Mouse (Mus musculus): ENCODE measurements at regions not wholly inside any gene's neighbourhood (a gene's known extent, or its start where the extent isn't known, plus 50 kb on each side); places are given as distances from the start of the nearest gene placed in this dataset.

GRCm38 (mm10) chr4:127843421-127843820 is 127.3 kb downstream of the CK137956 start:
- no peak for ATAC-seq
- Histone ChIP-seq H3K36me3 (ENCODE audit: control insufficient read depth, insufficient read depth) (no peaks in the 10 kb centered on the region), H3K27ac (ENCODE audit: low read length) (no peak overlapping the region), H3K9me3 (ENCODE audit: control insufficient read depth, low read length) (no peaks in the 10 kb centered on the region), H3K4me2 (ENCODE audit: low read length) (no peak overlapping the region), H3K4me3 (replicated peaks; ENCODE audit: low read length) (no peak overlapping the region), H3K9ac (replicated peaks; ENCODE audit: low read depth, low read length) (no peak overlapping the region), H3K4me1 (replicated peaks; ENCODE audit: control insufficient read depth, insufficient read depth, low read length) (no peaks in the 10 kb centered on the region), H3K27me3 (replicated peaks; ENCODE audit: control insufficient read depth, insufficient read depth, low read length) (no peaks in the 10 kb centered on the region)
- WGBS: 65% methylated on average over 7 of the region's 7 CpGs

GRCm38 (mm10) chr4:127833668-127834067 is 137.1 kb downstream of the CK137956 start:
- Histone ChIP-seq H3K4me1 (replicated peaks; ENCODE audit: control insufficient read depth, insufficient read depth, low read length) (no peaks in the 10 kb centered on the region), H3K4me3 (replicated peaks; ENCODE audit: low read length) (no peak overlapping the region), H3K9me3 (ENCODE audit: control insufficient read depth, low read length) (no peaks in the 10 kb centered on the region), H3K36me3 (ENCODE audit: control insufficient read depth, insufficient read depth) (no peaks in the 10 kb centered on the region), H3K9ac (replicated peaks; ENCODE audit: low read depth, low read length) (no peak overlapping the region), H3K4me2 (ENCODE audit: low read length) (no peak overlapping the region), H3K27ac (ENCODE audit: low read length) (no peak overlapping the region), H3K27me3 (replicated peaks; ENCODE audit: control insufficient read depth, insufficient read depth, low read length) (no peaks in the 10 kb centered on the region)
- 75% methylated on average over 6 of the region's 6 CpGs for WGBS
- no peak for ATAC-seq

- no peak overlapping the region for H3K9ac ChIP-seq (replicated peaks; ENCODE audit: low read depth, low read length)
- ATAC-seq: no peak
- no peak overlapping the region for H3K27ac ChIP-seq (ENCODE audit: low read length)
Measured at GRCm38 (mm10) chr4:127826988-127827387, 143.8 kb downstream of the CK137956 start.

GRCm38 (mm10) chr4:127819501-127819900 is 151.2 kb downstream of the CK137956 start:
- H3K4me2 ChIP-seq (ENCODE audit: low read length): no peak overlapping the region
- H3K36me3 ChIP-seq (ENCODE audit: control insufficient read depth, insufficient read depth): no peaks in the 10 kb centered on the region

More at GRCm38 (mm10) chr4:127826988-127827387, 143.8 kb downstream of the CK137956 start:
- Histone ChIP-seq H3K4me1 (replicated peaks; ENCODE audit: control insufficient read depth, insufficient read depth, low read length) (no peaks in the 10 kb centered on the region), H3K4me3 (replicated peaks; ENCODE audit: low read length) (no peak overlapping the region), H3K36me3 (ENCODE audit: control insufficient read depth, insufficient read depth) (no peaks in the 10 kb centered on the region), H3K4me2 (ENCODE audit: low read length) (no peak overlapping the region), H3K27me3 (replicated peaks; ENCODE audit: control insufficient read depth, insufficient read depth, low read length) (no peaks in the 10 kb centered on the region), H3K9me3 (ENCODE audit: control insufficient read depth, low read length) (no peaks in the 10 kb centered on the region)
- 93% methylated on average over 8 of the region's 8 CpGs for WGBS

GRCm38 (mm10) chr4:127819009-127819408 is 151.7 kb downstream of the CK137956 start:
- H3K36me3 ChIP-seq (ENCODE audit: control insufficient read depth, insufficient read depth): no peaks in the 10 kb centered on the region
- no peak for ATAC-seq
- WGBS: 76% methylated on average over 5 of the region's 5 CpGs
- no peak overlapping the region for H3K4me3 ChIP-seq (replicated peaks; ENCODE audit: low read length)
- no peaks in the 10 kb centered on the region for H3K4me1 ChIP-seq (replicated peaks; ENCODE audit: control insufficient read depth, insufficient read depth, low read length)
- no peak overlapping the region for H3K9ac ChIP-seq (replicated peaks; ENCODE audit: low read depth, low read length)
- H3K9me3 ChIP-seq (ENCODE audit: control insufficient read depth, low read length): no peaks in the 10 kb centered on the region
- no peak overlapping the region for H3K27ac ChIP-seq (ENCODE audit: low read length)
- no peak overlapping the region for H3K4me2 ChIP-seq (ENCODE audit: low read length)
- no peaks in the 10 kb centered on the region for H3K27me3 ChIP-seq (replicated peaks; ENCODE audit: control insufficient read depth, insufficient read depth, low read length)

More at GRCm38 (mm10) chr4:127819501-127819900, 151.2 kb downstream of the CK137956 start:
- ATAC-seq: no peak
- H3K4me3 ChIP-seq (replicated peaks; ENCODE audit: low read length): no peak overlapping the region
- H3K9me3 ChIP-seq (ENCODE audit: control insufficient read depth, low read length): no peaks in the 10 kb centered on the region
- no peak overlapping the region for H3K9ac ChIP-seq (replicated peaks; ENCODE audit: low read depth, low read length)
- 80% methylated on average over 8 of the region's 8 CpGs for WGBS
- no peaks in the 10 kb centered on the region for H3K4me1 ChIP-seq (replicated peaks; ENCODE audit: control insufficient read depth, insufficient read depth, low read length)
- H3K27ac ChIP-seq (ENCODE audit: low read length): no peak overlapping the region
- no peaks in the 10 kb centered on the region for H3K27me3 ChIP-seq (replicated peaks; ENCODE audit: control insufficient read depth, insufficient read depth, low read length)

GRCm38 (mm10) chr4:127814631-127815030 is 156.1 kb downstream of the CK137956 start:
- H3K27me3 ChIP-seq (replicated peaks; ENCODE audit: control insufficient read depth, insufficient read depth, low read length): no peaks in the 10 kb centered on the region
- no peak overlapping the region for H3K9ac ChIP-seq (replicated peaks; ENCODE audit: low read depth, low read length)
- no peaks in the 10 kb centered on the region for H3K36me3 ChIP-seq (ENCODE audit: control insufficient read depth, insufficient read depth)
- H3K4me2 ChIP-seq (ENCODE audit: low read length): no peak overlapping the region
- no peaks in the 10 kb centered on the region for H3K4me1 ChIP-seq (replicated peaks; ENCODE audit: control insufficient read depth, insufficient read depth, low read length)
- H3K4me3 ChIP-seq (replicated peaks; ENCODE audit: low read length): no peak overlapping the region
- H3K9me3 ChIP-seq (ENCODE audit: control insufficient read depth, low read length): no peaks in the 10 kb centered on the region
- no peak overlapping the region for H3K27ac ChIP-seq (ENCODE audit: low read length)
- no peak for ATAC-seq
- 83% methylated on average over 6 of the region's 6 CpGs for WGBS

- no peak overlapping the region for H3K4me2 ChIP-seq (ENCODE audit: low read length)
- no peak overlapping the region for H3K9ac ChIP-seq (replicated peaks; ENCODE audit: low read depth, low read length)
- H3K27ac ChIP-seq (ENCODE audit: low read length): no peak overlapping the region
- ATAC-seq: no peak
- no peak overlapping the region for H3K4me3 ChIP-seq (replicated peaks; ENCODE audit: low read length)
- H3K36me3 ChIP-seq (ENCODE audit: control insufficient read depth, insufficient read depth): no peaks in the 10 kb centered on the region
- no peaks in the 10 kb centered on the region for H3K4me1 ChIP-seq (replicated peaks; ENCODE audit: control insufficient read depth, insufficient read depth, low read length)
- H3K9me3 ChIP-seq (ENCODE audit: control insufficient read depth, low read length): no peaks in the 10 kb centered on the region
- no peaks in the 10 kb centered on the region for H3K27me3 ChIP-seq (replicated peaks; ENCODE audit: control insufficient read depth, insufficient read depth, low read length)
- WGBS: 54% methylated on average over 3 of the region's 3 CpGs
Measured at GRCm38 (mm10) chr4:127812047-127812545, 158.7 kb downstream of the CK137956 start.

GRCm38 (mm10) chr4:127810899-127811510 is 159.7 kb downstream of the CK137956 start:
- no peak overlapping the region; the same call in 1 of the 2 replicates for H3K27ac ChIP-seq (ENCODE audit: low read length)
- 73% methylated on average over 7 of the region's 7 CpGs for WGBS
- H3K4me3 ChIP-seq (replicated peaks; ENCODE audit: low read length): no peak overlapping the region
- no peaks in the 10 kb centered on the region for H3K27me3 ChIP-seq (replicated peaks; ENCODE audit: control insufficient read depth, insufficient read depth, low read length)
- no peak overlapping the region for H3K9ac ChIP-seq (replicated peaks; ENCODE audit: low read depth, low read length)
- no peaks in the 10 kb centered on the region for H3K36me3 ChIP-seq (ENCODE audit: control insufficient read depth, insufficient read depth)
- H3K4me2 ChIP-seq (ENCODE audit: low read length): no peak overlapping the region
- H3K9me3 ChIP-seq (ENCODE audit: control insufficient read depth, low read length): no peaks in the 10 kb centered on the region
- ATAC-seq: no peak
- no peaks in the 10 kb centered on the region for H3K4me1 ChIP-seq (replicated peaks; ENCODE audit: control insufficient read depth, insufficient read depth, low read length)

GRCm38 (mm10) chr4:127809006-127809405 is 161.7 kb downstream of the CK137956 start:
- H3K4me3 ChIP-seq (replicated peaks; ENCODE audit: low read length): no peak overlapping the region
- ATAC-seq: no peak
- WGBS: 72% methylated on average over 6 of the region's 6 CpGs

GRCm38 (mm10) chr4:127789206-127789605 is 181.5 kb downstream of the CK137956 start:
- no peak for ATAC-seq
- H3K27me3 ChIP-seq (replicated peaks; ENCODE audit: control insufficient read depth, insufficient read depth, low read length): no peaks in the 10 kb centered on the region
- 83% methylated on average over 12 of the region's 12 CpGs for WGBS
- no peak overlapping the region for H3K4me2 ChIP-seq (ENCODE audit: low read length)
- no peaks in the 10 kb centered on the region for H3K4me1 ChIP-seq (replicated peaks; ENCODE audit: control insufficient read depth, insufficient read depth, low read length)
- H3K36me3 ChIP-seq (ENCODE audit: control insufficient read depth, insufficient read depth): no peaks in the 10 kb centered on the region
- H3K4me3 ChIP-seq (replicated peaks; ENCODE audit: low read length): no peak overlapping the region
- no peak overlapping the region for H3K27ac ChIP-seq (ENCODE audit: low read length)
- H3K9ac ChIP-seq (replicated peaks; ENCODE audit: low read depth, low read length): no peak overlapping the region
- no peaks in the 10 kb centered on the region for H3K9me3 ChIP-seq (ENCODE audit: control insufficient read depth, low read length)

More at GRCm38 (mm10) chr4:127809006-127809405, 161.7 kb downstream of the CK137956 start:
- H3K36me3 ChIP-seq (ENCODE audit: control insufficient read depth, insufficient read depth): no peaks in the 10 kb centered on the region
- no peak overlapping the region for H3K27ac ChIP-seq (ENCODE audit: low read length)
- H3K4me2 ChIP-seq (ENCODE audit: low read length): no peak overlapping the region
- H3K9me3 ChIP-seq (ENCODE audit: control insufficient read depth, low read length): no peaks in the 10 kb centered on the region
- H3K4me1 ChIP-seq (replicated peaks; ENCODE audit: control insufficient read depth, insufficient read depth, low read length): no peaks in the 10 kb centered on the region
- no peaks in the 10 kb centered on the region for H3K27me3 ChIP-seq (replicated peaks; ENCODE audit: control insufficient read depth, insufficient read depth, low read length)
- H3K9ac ChIP-seq (replicated peaks; ENCODE audit: low read depth, low read length): no peak overlapping the region

All from forebrain, embryonic 16.5 days (tissue).